Mouse (Mus musculus) hindbrain, embryonic 10.5 days (tissue): ENCODE data around the gene Mthfd1l. TPM values are rescaled to one million over a fixed set of nuclear protein-coding genes. Genes with fewer than 3 reads are reported as not detected.

Experiments used
- DNase-seq: peaks from one replicate; pipeline ENCODE4 v3.0.0-alpha.2; 2017; ENCODE audit warnings: low spot score
- H3K27ac ChIP-seq: fragments of 300-500 bp; sonication (generic); 2 replicates; pipeline ENCODE4 v1.5.1; 2016; ENCODE audit warnings: mild to moderate bottlenecking, moderate library complexity
- H3K27me3 ChIP-seq: fragments of 300-500 bp; sonication (generic); 2 replicates; pipeline ENCODE4 v1.6.1; 2016; ENCODE audit warnings: mild to moderate bottlenecking; ENCODE audit not compliant: poor library complexity, insufficient read depth, severe bottlenecking
- H3K36me3 ChIP-seq: fragments of 300-500 bp; sonication (generic); 2 replicates; pipeline ENCODE4 v1.6.1; 2016; ENCODE audit warnings: mild to moderate bottlenecking, moderate library complexity
- H3K4me1 ChIP-seq: fragments of 300-500 bp; sonication (generic); replicated peaks from 2 replicates; pipeline ENCODE4 v1.6.1; 2016; ENCODE audit warnings: mild to moderate bottlenecking
- H3K4me3 ChIP-seq: fragments of 300-500 bp; sonication (generic); 2 replicates; pipeline ENCODE4 v1.5.1; 2016; ENCODE audit warnings: mild to moderate bottlenecking, moderate library complexity
- H3K9me3 ChIP-seq: fragments of 300-500 bp; sonication (generic); 2 replicates; pipeline ENCODE4 v1.6.1; 2016; ENCODE audit warnings: mild to moderate bottlenecking, moderate library complexity
- WGBS: fragments of 180-500 bp; shearing (Covaris S2); methylation state at CpG from one replicate; pipeline ENCODE4 v1.1.7; 2016; 5-methylcytosine and 5-hydroxymethylcytosine counted together
- polyA plus RNA-seq: library from polyadenylated mRNA; unstranded; fragments of >200 nt; fragmentation: Nextera tagmentation; extraction: Ambion mirVana; gene quantifications from 2 replicates; pipeline ENCODE4 v1.2.1, GENCODE M21; 2016

Mthfd1l gene
- polyA plus RNA-seq, 1 experiment from 2014 or later = 14.0 TPM

GRCm38 (mm10) chr10:4164681-4165080, 191.8 kb downstream of the Mthfd1l start:
- Histone ChIP-seq H3K4me1 (peaks cover 20% of the 10 kb centered on the region), H3K27ac (no peak overlapping the region), H3K9me3 (0 out of 2 replicates have a peak, but pooled peaks cover 4% of the 10 kb centered on the region), H3K36me3 (no peaks in the 10 kb centered on the region), H3K4me3 (no peak overlapping the region), H3K27me3 (no peaks in the 10 kb centered on the region)
- 90% methylated on average over 9 of the region's 9 CpGs for WGBS
- DNase-seq = no peak

DNA sequence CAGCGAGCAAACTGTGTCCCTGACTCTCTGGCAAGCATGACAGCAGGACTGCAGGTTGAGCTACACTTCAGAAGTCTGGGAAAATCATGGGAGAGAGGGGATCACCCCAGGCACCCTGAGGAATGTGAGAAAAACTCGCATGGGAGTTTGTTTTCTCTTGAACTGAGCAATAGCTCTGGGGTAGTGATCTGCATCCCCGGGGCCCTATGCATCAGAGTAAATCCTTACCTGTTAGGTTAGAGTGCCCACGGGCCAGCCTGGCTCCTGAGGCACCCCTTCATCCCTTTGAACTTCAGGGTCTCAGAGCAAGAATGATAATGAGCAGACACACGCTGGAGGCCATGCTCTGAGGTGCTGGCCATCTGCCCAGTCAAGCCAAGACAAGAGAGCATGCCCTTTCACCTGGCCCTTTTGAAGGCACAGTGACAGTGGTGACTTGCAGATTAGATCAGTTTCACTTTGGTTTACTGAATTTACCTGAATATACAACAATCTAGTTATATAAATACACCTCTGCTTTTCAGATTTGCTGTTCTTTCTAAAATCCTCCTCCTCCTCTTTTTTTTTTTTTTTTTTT, 195.4 kb downstream of the Mthfd1l start:
- DNase-seq = no peak
- Histone ChIP-seq H3K9me3 (0 out of 2 replicates have a peak, but pooled peaks cover 4% of the 10 kb centered on the region), H3K4me1 (peaks cover 11% of the 10 kb centered on the region), H3K27ac (no peak overlapping the region), H3K27me3 (no peaks in the 10 kb centered on the region), H3K36me3 (no peaks in the 10 kb centered on the region), H3K4me3 (no peak overlapping the region)
- WGBS = 41% methylated on average over 5 of the region's 5 CpGs

DNA sequence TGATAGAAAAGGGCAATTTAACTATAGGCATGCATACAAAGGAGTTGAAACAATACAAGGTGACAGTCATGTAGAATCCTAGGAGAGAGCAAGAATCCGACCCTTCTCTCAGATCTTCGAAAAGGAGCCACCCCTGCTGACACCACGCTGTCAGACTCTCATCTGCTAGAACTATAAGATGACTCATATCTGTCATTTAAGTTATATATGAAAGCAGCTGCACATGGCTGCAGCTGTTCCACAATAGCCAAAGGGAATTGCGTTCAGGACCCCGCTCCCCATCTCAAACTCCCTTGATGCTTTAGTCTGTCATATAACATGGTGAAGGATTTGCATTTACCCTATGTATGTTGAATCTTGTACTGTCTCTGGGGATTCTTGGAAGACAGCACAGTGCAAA, 201.3 kb downstream of the Mthfd1l start:
- H3K4me3 ChIP-seq = no peak overlapping the region
- WGBS = 59% methylated on average over 5 of the region's 5 CpGs
- H3K27me3 ChIP-seq = no peaks in the 10 kb centered on the region
- no peak for DNase-seq
- no peak overlapping the region for H3K27ac ChIP-seq
- H3K4me1 ChIP-seq = peaks cover 12% of the 10 kb centered on the region; the same call in 1 of the 2 replicates
- H3K9me3 ChIP-seq = no peaks in the 10 kb centered on the region
- no peaks in the 10 kb centered on the region for H3K36me3 ChIP-seq

- H3K27ac ChIP-seq = 0 out of 2 replicates have a peak overlapping the region, but pooled peaks have one; percentile 35
- DNase-seq = no peak
- no peaks in the 10 kb centered on the region for H3K9me3 ChIP-seq
- no peak overlapping the region for H3K4me3 ChIP-seq
- H3K27me3 ChIP-seq = no peaks in the 10 kb centered on the region
- H3K36me3 ChIP-seq = no peaks in the 10 kb centered on the region
- WGBS = 88% methylated on average over 3 of the region's 3 CpGs
- H3K4me1 ChIP-seq = peaks cover 12% of the 10 kb centered on the region; the same call in 1 of the 2 replicates
These were observed 201.8 kb downstream of the Mthfd1l start for GRCm38 (mm10) chr10:4174717-4175116.

GRCm38 (mm10) chr10:4177285-4177684, 204.4 kb downstream of the Mthfd1l start:
- H3K27me3 ChIP-seq = no peaks in the 10 kb centered on the region
- 94% methylated on average over 4 of the region's 4 CpGs for WGBS
- H3K9me3 ChIP-seq = no peaks in the 10 kb centered on the region
- no peaks in the 10 kb centered on the region for H3K36me3 ChIP-seq
- no peak overlapping the region for H3K4me3 ChIP-seq
- no peak for DNase-seq
- H3K27ac ChIP-seq = no peak overlapping the region
- peaks cover 18% of the 10 kb centered on the region for H3K4me1 ChIP-seq

- Histone ChIP-seq H3K27ac (no peak overlapping the region), H3K9me3 (no peaks in the 10 kb centered on the region), H3K27me3 (no peaks in the 10 kb centered on the region), H3K4me1 (peaks cover 13% of the 10 kb centered on the region), H3K36me3 (no peaks in the 10 kb centered on the region), H3K4me3 (no peak overlapping the region)
- 92% methylated on average over 7 of the region's 7 CpGs for WGBS
- no peak for DNase-seq
These were observed 206.3 kb downstream of the Mthfd1l start for GRCm38 (mm10) chr10:4179049-4179790.

DNA sequence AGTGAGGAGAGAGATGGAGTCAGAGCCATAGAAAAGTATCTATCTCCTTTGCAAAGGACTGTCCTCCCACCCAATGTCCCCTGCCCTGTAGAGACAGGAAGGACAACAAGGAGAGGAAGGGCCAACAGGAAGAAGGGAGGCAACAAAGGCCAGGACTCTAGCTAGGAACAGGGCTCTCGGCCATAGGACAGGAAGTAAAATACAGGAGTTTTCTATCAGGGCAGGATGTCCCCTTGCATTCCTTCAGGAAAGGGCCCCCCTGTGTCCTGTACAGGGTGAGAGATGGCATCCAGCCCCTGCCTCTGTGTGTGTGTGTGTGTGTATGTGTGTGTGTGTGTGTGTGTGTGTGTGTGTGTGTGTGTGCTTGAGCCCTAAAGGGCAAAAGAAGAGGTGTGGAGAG, 209.0 kb downstream of the Mthfd1l start:
- WGBS = 67% methylated on average over 1 of the region's 1 CpGs
- H3K4me1 ChIP-seq = peaks cover 11% of the 10 kb centered on the region; the same call in 1 of the 2 replicates
- H3K27me3 ChIP-seq = no peaks in the 10 kb centered on the region
- H3K36me3 ChIP-seq = no peaks in the 10 kb centered on the region
- H3K4me3 ChIP-seq = no peak overlapping the region
- H3K9me3 ChIP-seq = no peaks in the 10 kb centered on the region
- no peak for DNase-seq
- H3K27ac ChIP-seq = no peak overlapping the region

DNA sequence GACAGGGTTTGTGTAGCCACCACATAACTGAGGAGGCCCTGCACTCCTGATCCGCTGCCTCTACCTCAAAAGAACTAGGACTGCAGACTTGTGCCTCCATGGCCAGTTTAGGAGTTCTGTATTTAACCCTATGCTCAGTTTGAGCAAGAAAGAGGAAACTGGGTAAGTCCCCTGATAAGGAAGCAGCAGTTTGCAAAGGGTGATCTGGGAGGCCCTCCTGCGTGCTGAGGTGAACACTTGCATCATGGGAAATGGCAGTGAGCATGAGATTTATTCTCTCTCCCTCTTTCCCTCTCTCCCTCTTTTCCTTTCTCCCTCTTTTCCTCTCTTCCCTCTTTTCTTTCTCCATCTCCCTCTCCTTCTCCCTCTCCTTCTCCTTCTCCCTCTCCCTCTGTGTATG, 209.5 kb downstream of the Mthfd1l start:
- H3K9me3 ChIP-seq = no peaks in the 10 kb centered on the region
- H3K4me3 ChIP-seq = no peak overlapping the region
- 81% methylated on average over 2 of the region's 2 CpGs for WGBS
- H3K36me3 ChIP-seq = no peaks in the 10 kb centered on the region
- no peaks in the 10 kb centered on the region for H3K27me3 ChIP-seq
- no peak for DNase-seq
- peaks cover 11% of the 10 kb centered on the region; the same call in 1 of the 2 replicates for H3K4me1 ChIP-seq
- no peak overlapping the region for H3K27ac ChIP-seq

DNA sequence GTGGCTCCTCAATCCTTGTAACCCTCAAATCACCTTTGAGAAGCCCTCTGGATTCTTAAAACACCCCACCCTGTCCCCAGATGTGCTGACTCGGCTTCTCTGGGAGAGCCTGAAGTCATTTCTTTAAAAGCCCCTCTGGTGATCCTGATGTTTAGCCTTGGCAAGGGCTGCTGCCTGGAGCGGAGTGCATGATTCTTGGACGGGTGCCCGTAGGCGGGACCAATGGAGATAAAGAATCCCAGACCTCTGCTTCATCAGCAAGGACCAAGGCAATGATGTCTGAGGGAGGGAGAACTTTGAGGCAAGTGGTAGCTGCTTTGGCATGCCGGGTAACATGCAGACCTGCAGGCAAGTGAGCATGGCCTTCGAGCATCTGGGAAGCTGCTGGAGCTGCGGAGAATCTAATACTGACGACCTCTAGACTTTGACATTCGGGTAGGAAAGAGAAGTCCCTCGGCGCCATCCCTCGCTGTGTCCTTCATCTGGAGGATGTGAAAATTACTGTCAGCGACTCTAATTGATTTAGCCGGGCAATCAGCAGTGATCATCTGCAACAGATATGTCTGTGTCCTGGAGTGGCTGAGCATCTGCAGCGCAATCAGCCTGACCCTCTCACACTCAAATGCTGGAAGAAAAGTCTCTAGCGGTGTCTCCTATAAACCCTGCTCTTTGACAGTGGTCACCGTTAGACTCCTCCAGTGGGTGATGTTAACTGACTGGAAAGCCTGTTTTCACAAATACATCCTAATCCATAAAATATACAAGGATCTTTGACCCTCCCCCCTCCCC, 215.9 kb downstream of the Mthfd1l start:
- H3K27ac ChIP-seq = no peak overlapping the region
- no peaks in the 10 kb centered on the region for H3K27me3 ChIP-seq
- 0 out of 2 replicates have a peak, but pooled peaks cover 9% of the 10 kb centered on the region for H3K4me1 ChIP-seq
- H3K4me3 ChIP-seq = no peak overlapping the region
- DNase-seq = no peak
- 83% methylated on average over 18 of the region's 18 CpGs for WGBS
- H3K9me3 ChIP-seq = no peaks in the 10 kb centered on the region
- no peaks in the 10 kb centered on the region for H3K36me3 ChIP-seq

DNA sequence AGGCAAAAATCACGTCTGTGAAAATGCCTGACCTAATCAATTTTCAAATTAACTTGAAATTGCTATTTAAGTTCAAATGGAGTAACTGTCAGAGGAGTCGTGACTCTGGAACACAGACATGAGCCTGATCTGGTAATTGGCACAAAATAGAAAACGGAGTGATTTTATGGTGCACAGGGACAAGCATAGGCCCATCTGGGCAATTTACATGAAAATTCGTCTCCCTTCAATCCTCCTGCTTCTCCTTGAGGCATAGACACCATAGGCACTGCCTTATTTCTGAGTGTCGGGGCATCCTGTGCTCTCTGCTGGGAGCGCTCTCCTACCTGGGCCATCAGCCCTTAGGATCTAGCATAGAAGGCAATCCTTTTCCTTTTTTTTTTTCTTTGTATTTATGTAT, 216.5 kb downstream of the Mthfd1l start:
- H3K4me1 ChIP-seq = 0 out of 2 replicates have a peak, but pooled peaks cover 9% of the 10 kb centered on the region
- WGBS = 79% methylated on average over 6 of the region's 6 CpGs
- H3K36me3 ChIP-seq = no peaks in the 10 kb centered on the region
- H3K27me3 ChIP-seq = no peaks in the 10 kb centered on the region
- H3K27ac ChIP-seq = peak overlapping the region; percentile 73; the same call in 1 of the 2 replicates
- DNase-seq = no peak
- no peak overlapping the region for H3K4me3 ChIP-seq
- no peaks in the 10 kb centered on the region for H3K9me3 ChIP-seq

DNA sequence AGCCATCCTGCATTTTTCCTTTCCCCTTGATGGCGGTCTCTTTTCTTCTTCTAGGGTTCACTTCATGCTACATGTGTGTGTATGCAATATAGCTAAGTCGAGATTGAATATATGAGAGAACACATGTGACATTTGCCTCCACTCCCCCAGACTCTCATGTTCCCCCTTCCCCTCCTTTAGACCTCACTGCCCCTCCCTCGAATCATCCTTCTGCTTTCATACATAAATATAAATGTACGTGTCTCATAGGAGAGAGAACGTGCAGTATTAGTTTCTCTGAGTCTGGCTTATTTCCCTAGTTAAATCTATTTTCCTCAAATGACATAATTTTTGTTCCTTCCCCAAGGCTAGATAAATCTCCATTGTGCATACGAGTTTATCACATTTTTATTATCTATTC, 226.1 kb downstream of the Mthfd1l start:
- no peak overlapping the region for H3K4me3 ChIP-seq
- no peaks in the 10 kb centered on the region for H3K9me3 ChIP-seq
- H3K27me3 ChIP-seq = no peaks in the 10 kb centered on the region
- no peak for DNase-seq
- H3K27ac ChIP-seq = no peak overlapping the region
- WGBS = 89% methylated on average over 6 of the region's 6 CpGs
- no peaks in the 10 kb centered on the region for H3K4me1 ChIP-seq
- no peaks in the 10 kb centered on the region for H3K36me3 ChIP-seq

DNA sequence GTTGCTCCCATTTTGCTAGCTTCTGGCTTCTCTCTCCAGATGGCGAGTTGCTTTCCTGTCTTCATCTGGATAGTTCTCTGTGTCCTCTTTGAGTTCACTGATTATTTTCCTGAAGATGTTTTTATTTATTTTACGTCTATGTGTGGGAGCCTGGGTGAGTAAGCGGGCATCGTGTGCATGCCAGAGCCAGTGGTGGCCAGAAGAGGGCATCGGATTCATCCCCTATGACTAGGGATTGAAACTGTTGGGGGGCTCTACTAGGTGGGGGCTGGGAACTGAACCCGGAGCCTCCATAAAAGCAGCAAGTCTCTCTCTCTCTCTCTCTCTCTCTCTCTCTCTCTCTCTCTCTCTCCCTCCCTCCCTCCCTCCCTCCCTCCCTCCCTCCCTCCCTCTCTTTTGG, 227.0 kb downstream of the Mthfd1l start:
- no peak for DNase-seq
- no peaks in the 10 kb centered on the region for H3K36me3 ChIP-seq
- 87% methylated on average over 6 of the region's 6 CpGs for WGBS

More for the DNA sequence above, 227.0 kb downstream of the Mthfd1l start:
- Histone ChIP-seq H3K4me1 (no peaks in the 10 kb centered on the region), H3K27ac (no peak overlapping the region), H3K4me3 (no peak overlapping the region), H3K9me3 (no peaks in the 10 kb centered on the region), H3K27me3 (no peaks in the 10 kb centered on the region)
